Mouse (Mus musculus) kidney, postnatal 36 days (tissue): ENCODE results near the gene Mageb3.
"Not testable (repeated sequence)": the region's sequence is repeated elsewhere in the genome, so short reads cannot be mapped to it uniquely, and the experiment has no call there.

Experiments used
- DNase-seq, 2 experiments: peaks; one replicate each; pipeline ENCODE4 v3.0.0; 2021 to 2022; ENCODE audit warnings: mixed read lengths in 2 of 2

Gene Mageb3

DNA sequence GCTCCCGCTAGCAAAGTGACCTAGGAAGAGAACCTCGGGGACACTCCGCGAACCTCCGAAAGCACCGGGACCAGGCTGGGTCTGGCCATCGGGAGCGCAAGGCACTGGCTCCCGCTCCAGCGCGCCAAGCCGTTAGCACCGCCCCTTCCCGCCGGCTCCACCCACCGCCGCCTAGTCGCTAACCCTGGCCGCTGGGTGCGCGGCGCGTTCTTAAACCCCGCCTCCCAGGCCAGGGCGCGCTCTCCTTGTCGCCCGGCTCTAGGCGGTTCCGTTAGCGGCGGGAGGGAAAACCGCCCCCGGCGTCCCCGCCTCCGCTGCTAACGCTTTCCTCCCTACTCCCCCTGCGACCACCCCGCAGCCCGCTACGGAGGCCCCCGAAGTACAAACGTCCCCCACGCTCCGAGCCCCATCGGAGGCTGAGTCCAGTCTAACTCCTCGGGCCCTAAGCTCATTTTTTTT is at the start of gene Mageb3, which contains the start of gene Ctdspl2:
Gene Mageb3, minus strand, starts transcription at position 328 of the 459 bp plus-strand sequence.
Gene Ctdspl2, plus strand, starts transcription at position 237 of the 459 bp plus-strand sequence.
- DNase-seq = peak; percentile 98 to 99

DNA sequence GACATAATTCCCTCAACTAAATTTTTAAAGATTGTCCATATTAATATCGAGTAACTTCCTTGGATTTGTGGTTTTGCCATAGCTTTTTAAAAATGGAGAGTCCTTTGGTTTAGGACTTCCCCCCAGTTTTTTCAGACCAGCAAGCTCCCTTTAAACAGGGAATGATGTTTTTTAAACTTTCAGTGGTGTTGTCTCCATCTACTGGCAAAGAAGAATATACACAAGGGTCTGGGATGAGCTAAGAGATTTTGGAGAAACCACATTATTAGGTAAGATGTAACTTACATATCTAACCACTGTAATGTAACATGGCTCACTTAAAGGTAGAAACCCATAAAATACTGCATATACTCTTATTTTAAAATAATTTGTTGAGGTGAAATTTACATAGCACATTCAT is 39.8 kb upstream of the Mageb3 start:
- DNase-seq = no peak

DNA sequence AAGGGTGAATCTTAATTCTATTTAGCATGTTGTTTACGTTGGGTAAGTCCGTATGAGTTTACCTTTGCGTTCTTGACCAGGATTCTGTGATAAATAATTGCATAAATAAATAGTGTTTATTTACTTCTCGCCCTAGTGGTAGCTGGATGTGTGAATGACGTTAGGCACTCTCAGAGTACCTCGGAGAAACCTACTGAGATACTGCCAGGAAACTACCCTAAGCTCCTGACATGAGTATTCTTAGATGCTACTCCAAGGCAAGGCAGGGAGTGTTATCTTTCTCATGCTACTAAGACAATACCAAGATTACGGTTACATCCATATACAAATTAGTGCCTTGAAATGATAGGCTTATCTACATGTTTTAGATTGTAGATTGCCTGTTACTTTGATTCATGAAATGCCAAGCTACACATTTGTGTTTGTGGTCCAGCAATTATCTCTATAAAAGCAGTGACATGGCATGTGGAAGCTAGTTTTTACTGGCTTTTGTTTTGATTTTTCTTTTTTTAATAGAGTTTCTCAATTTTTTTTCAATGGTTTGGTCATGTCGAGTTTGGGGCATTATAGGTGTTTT is 1.4 kb upstream of the Mageb3 start:
- DNase-seq = no peak

DNA sequence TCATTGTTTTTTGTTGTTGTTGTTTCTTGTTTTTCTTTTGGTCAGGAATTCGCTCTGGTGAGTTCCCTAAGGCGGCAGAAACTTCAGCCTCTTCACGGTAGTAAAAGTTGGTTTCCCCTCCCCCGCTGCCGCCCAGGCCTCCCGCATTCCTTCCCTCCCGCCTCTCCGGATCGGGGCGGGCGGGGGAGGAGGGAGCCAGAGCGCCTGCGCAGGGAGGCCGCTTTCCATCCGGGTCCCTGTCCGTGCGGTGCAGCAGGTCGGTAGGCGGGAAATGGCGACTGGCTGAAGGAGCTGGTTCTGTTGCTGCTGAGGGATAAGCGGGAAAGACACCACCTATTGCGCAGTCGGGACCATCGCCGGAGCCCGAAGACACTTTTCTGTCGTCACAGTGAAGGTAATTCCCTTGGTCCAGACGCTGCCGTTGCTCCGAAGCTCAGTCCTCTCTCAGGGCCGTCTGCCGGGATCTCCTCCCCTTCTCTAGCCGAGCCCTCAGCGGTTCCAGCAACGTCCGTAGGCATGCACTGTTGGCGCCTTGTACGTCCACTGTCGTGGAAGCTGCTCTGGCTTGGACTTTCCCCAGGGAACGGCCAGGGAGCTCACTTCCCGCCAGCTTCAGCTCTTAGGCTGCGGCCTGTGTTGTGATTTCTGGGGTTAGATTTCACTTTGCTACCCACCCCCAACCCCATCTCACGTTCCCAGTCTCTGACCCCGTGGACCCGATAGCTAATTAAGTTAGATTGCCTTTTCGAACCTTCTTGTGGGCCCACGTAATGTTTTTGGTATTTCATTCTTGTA is 529 bp upstream of the Mageb3 start:
- DNase-seq = peak; percentile 95 to 97

DNA sequence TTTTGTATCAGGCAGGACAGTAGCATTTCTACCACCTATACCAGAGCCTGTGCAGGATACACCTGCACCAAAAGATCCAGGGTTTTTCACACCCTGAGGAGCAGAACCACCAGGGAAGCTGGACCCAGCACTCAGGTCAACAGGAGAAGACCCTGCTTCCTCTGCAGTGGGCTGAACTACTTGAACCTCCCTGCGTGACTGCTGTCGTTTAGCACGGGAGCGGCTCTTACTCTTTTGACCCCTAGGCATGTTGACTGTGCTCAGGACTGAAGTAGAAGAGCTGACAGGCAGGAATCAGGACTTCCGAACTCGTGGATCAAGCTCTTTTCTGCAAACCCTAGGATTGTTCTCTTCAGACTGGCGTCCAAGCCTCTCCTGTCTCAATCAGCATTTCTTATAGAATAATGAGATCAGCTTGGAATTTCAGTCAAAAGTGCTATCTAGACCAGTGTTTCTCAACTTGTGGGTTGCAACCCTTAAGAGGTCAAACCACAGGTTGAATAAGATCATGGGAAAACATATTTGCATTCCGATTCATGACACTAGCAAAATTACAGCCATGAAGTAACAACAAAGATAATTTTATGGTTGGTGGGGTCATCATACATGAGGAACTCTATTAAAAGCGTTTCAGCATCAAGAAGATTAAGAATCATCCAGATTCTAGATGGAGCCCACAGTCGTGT is 778 bp downstream of the Mageb3 start:
- DNase-seq = peak in 1 of 2 experiments; percentile 2

DNA sequence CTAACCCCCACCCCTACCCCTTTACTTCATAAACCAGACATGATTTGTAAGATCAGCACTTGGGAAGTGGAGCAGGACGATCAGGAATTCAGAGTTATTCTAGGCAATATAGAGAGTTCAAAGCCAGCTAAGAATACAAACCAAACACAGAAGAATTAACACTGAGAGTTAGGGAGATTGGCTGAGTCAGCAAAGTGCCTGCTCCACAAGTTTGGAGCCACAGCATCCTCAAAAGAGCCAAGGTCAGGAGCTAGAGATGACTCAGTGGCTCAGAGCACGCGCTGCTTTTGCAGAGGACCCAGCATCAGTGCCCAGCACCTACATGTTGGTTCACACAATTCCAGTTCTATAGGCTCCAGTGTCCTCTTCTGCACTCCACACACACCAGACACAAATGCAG is 12.5 kb downstream of the Mageb3 start:
- no peak for DNase-seq

DNA sequence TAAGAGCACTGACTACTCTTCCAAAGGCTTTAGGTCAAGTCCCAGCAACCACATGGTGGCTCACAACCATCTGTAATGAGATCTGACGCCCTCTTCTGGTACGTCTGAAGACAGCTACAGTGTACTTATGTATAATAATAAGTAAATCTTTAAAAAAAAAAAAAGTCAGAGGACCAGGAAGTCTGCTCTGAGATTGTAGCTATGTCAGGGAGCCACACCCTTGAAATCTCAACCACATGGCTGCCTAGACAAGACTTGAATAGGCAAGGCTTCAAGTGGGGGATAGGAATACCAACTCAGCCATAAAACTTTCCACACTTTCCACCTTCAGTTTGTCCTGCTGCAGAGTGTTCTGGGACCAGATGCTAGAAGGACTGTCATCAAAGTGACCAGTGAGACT is 18.3 kb downstream of the Mageb3 start:
- DNase-seq = not testable (repeated sequence)

DNA sequence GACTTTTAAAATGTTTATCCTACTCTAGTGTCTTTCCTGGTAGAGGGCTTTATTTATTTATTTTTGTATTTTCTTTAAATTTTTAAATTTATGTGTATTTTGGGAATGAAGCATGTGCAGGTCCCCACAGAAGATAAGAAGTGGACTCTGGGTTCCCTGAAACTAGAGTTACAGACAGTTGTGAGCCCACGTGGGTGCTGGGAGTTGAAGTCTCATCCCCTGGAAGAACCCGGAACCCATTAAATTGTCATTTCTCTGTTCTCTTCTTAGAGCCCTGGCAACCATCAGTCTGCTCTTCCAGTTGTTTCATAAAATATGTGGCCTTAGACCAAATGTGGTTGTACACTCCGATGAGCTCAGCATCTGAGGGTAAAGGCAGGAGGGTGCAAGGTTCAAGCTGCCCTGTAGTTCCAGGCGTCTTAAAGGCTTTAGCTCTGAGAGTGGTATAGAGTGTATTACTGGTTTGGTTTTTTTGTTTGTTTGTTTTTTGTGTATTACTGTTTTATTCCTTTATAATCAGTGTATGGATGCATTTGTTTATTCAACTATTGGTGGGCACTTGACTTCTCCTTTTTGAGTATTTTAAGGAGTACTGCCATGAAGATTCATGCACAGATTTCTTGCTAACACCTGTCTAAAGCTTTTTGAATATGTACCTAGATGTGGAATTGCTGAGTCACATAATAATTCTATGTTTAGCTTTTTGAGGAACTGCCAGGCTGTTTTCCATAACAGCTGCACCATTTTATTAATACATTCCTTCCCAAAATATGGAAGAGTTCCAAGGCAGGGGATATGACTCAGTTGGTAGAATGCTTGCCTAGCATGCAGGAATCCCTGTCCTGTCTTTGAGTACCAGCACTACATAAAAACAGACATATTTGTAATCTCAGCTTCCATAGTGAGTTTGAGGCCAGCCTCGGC is 39.6 kb downstream of the Mageb3 start:
- DNase-seq = peak; percentile 25 to 28

DNA sequence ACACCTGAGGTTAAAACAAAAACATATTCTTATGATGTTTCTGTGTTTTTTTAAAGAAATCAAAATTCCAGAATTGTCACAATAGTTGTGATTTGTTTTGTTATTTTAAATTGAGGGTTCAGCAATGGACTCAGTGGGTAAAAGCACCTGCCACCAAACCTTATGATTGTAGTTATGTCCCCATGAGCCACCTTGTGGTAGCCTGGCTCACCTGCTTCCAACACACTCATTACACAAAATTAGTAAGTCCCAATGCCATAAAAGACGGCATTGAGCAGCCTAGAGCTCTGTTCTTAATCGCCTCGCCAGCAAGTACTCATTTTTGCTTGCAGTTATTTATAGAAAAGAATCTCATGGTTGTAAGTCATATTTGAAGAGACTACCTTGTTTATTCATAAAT is 45.9 kb downstream of the Mageb3 start:
- peak in 1 of 2 experiments; percentile 30 for DNase-seq
